Mouse (Mus musculus) ES-Bruce4 (cell line): ENCODE data around the gene Adamts13.

Source experiments
- CTCF ChIP-seq: IDR thresholded peaks from one replicate; pipeline ENCODE4 v1.8.1; 2011; ENCODE audit warnings: low read depth, low read length
- POLR2A ChIP-seq: IDR thresholded peaks from one replicate; pipeline ENCODE4 v1.8.1; 2011; ENCODE audit warnings: low read length; ENCODE audit not compliant: insufficient read depth

- TF ChIP-seq CTCF (no peak), POLR2A (no peak)
These were observed 62.8 kb downstream of the Adamts13 start for GRCm38 (mm10) chr2:27036003-27036402.
